Mouse (Mus musculus) liver, embryonic 14.5 days (tissue): ENCODE data around the gene Col4a1. TPM values are rescaled to one million over a fixed set of nuclear protein-coding genes. Genes with fewer than 3 reads are reported as not detected.

Experiments used
- ATAC-seq: fragments of 200-750 bp; cut with Nextera tagmentation; 2 replicates; pipeline ENCODE4 v1.8.0; 2017; ENCODE audit warnings: moderate number of reproducible peaks, mild to moderate bottlenecking, moderate library complexity; ENCODE audit not compliant: insufficient read depth
- DNase-seq, 3 experiments: peaks; one replicate each; pipeline ENCODE4 v3.0.0-alpha.2; 2012 to 2013; ENCODE audit warnings: low read depth in 3 of 3, low spot score in 3 of 3
- H3K27ac ChIP-seq: fragments of 300-500 bp; sonication (generic); 2 replicates; pipeline ENCODE4 v1.5.1; 2014; ENCODE audit warnings: moderate library complexity, mild to moderate bottlenecking, control low read depth, inconsistent platforms
- H3K27me3 ChIP-seq: fragments of 300-500 bp; sonication (generic); 2 replicates; pipeline ENCODE4 v1.6.1; 2014; ENCODE audit warnings: mild to moderate bottlenecking, low read length, moderate library complexity; ENCODE audit not compliant: control insufficient read depth, insufficient read depth
- H3K36me3 ChIP-seq: fragments of 300-500 bp; sonication (generic); replicated peaks from 2 replicates; pipeline ENCODE4 v1.6.1; 2014; ENCODE audit warnings: low read depth; ENCODE audit not compliant: control insufficient read depth, insufficient read depth
- H3K4me1 ChIP-seq, 2 experiments: fragments of 200-500 bp in 1 of 2; fragments of 300-500 bp in 1 of 2; sonication (generic) in 1 of 2; replicated peaks; 2 replicates each; pipeline ENCODE4 v1.6.1; 2012 to 2014; ENCODE audit warnings: antibody characterized with exemption in 1 of 2, inconsistent platforms in 1 of 2, low read length in 1 of 2; ENCODE audit not compliant: control insufficient read depth in 2 of 2, insufficient read depth in 2 of 2
- H3K4me2 ChIP-seq: fragments of 300-500 bp; sonication (generic); 2 replicates; pipeline ENCODE4 v1.6.1; 2014; ENCODE audit warnings: low read depth, mild to moderate bottlenecking, control low read depth, moderate library complexity
- H3K4me3 ChIP-seq, 2 experiments: fragments of 200-500 bp in 1 of 2; fragments of 300-500 bp in 1 of 2; sonication (generic) in 1 of 2; 2 replicates each; pipeline ENCODE4 v1.5.1; 2012 to 2014; ENCODE audit warnings: low read depth in 2 of 2, low read length in 2 of 2, mild to moderate bottlenecking in 2 of 2, control low read depth in 1 of 2, inconsistent platforms in 1 of 2, moderate library complexity in 1 of 2; ENCODE audit not compliant: insufficient read depth in 1 of 2
- H3K9ac ChIP-seq: fragments of 300-500 bp; sonication (generic); replicated peaks from 2 replicates; pipeline ENCODE4 v1.6.1; 2014; ENCODE audit warnings: mild to moderate bottlenecking, control low read depth, moderate library complexity
- H3K9me3 ChIP-seq: fragments of 300-500 bp; sonication (generic); 2 replicates; pipeline ENCODE4 v1.6.1; 2016; ENCODE audit warnings: low read length, mixed read lengths; ENCODE audit not compliant: control insufficient read depth
- CTCF ChIP-seq: IDR thresholded peaks from 2 replicates; pipeline ENCODE4 v1.5.1; 2016; ENCODE audit warnings: antibody characterized with exemption, low read depth, control low read depth
- EP300 ChIP-seq: IDR thresholded peaks from 2 replicates; pipeline ENCODE4 v1.6.1; 2016; ENCODE audit warnings: antibody characterized with exemption, low read depth
- WGBS: fragments of 180-500 bp; shearing (Covaris S2); extraction: QIAGEN DNeasy Blood & Tissue Kit; methylation state at CpG from one replicate; pipeline ENCODE4 v1.1.7; 2014; ENCODE audit not compliant: insufficient replicate concordance; 5-methylcytosine and 5-hydroxymethylcytosine counted together
- polyA plus RNA-seq, 2 experiments: library from polyadenylated mRNA; depleted of rRNA in 1 of 2; stranded (reverse) in 1 of 2; unstranded in 1 of 2; fragments of >200 nt; fragmentation: Nextera tagmentation in 1 of 2; extraction: Ambion mirVana in 1 of 2; gene quantifications; 2 replicates each; pipeline versions ENCODE4 v1.2.1 to v1.2.3; 2012 to 2014

The Col4a1 gene
- polyA plus RNA-seq, 2 experiments, result 13.5 to 16.3 TPM

- no peaks in the 10 kb centered on the region for H3K27me3 ChIP-seq
- DNase-seq (peak in 2 of 3 experiments; percentile 7 to 20), ATAC-seq (no peak)
- peaks cover 0 to 7% of the 10 kb centered on the region in 2 experiments; a peak in 2 of 4 replicates for H3K4me1 ChIP-seq
- no peak overlapping the region for H3K9ac ChIP-seq
- no peak overlapping the region for H3K27ac ChIP-seq
- TF ChIP-seq CTCF, result peak; percentile 92
- no peak for TF ChIP-seq EP300
- H3K36me3 ChIP-seq, result no peaks in the 10 kb centered on the region
- no peak overlapping the region for H3K4me3 ChIP-seq
- H3K4me2 ChIP-seq, result no peak overlapping the region
- H3K9me3 ChIP-seq, result no peaks in the 10 kb centered on the region
- WGBS, result 67% methylated on average over 1 of the region's 1 CpGs
These were observed 59.1 kb downstream of the Col4a1 start for GRCm38 (mm10) chr8:11253556-11253955.

GRCm38 (mm10) chr8:11253041-11253440 lies 59.6 kb downstream of the Col4a1 start:
- WGBS, result 62% methylated on average over 10 of the region's 10 CpGs

GRCm38 (mm10) chr8:11252235-11252774 lies 60.3 kb downstream of the Col4a1 start:
- H3K27me3 ChIP-seq, result no peaks in the 10 kb centered on the region
- peaks cover 0 to 7% of the 10 kb centered on the region in 2 experiments; a peak in 2 of 4 replicates for H3K4me1 ChIP-seq
- no peaks in the 10 kb centered on the region for H3K9me3 ChIP-seq
- no peak overlapping the region for H3K27ac ChIP-seq
- ATAC-seq, result no peak
- no peak overlapping the region for H3K9ac ChIP-seq
- 49% methylated on average over 7 of the region's 7 CpGs for WGBS
- no peaks in the 10 kb centered on the region for H3K36me3 ChIP-seq
- no peak overlapping the region for H3K4me2 ChIP-seq
- no peak for DNase-seq
- H3K4me3 ChIP-seq, result no peak overlapping the region
- TF ChIP-seq CTCF (no peak), EP300 (no peak)

More at GRCm38 (mm10) chr8:11253041-11253440, 59.6 kb downstream of the Col4a1 start:
- Histone ChIP-seq H3K4me2 (no peak overlapping the region), H3K4me3 (no peak overlapping the region), H3K9me3 (no peaks in the 10 kb centered on the region), H3K27ac (no peak overlapping the region), H3K4me1 (peaks cover 0 to 7% of the 10 kb centered on the region in 2 experiments; a peak in 2 of 4 replicates), H3K36me3 (no peaks in the 10 kb centered on the region), H3K9ac (no peak overlapping the region), H3K27me3 (no peaks in the 10 kb centered on the region)
- TF ChIP-seq EP300, result no peak
- no peak for TF ChIP-seq CTCF
- ATAC-seq, result no peak
- DNase-seq, result no peak

GRCm38 (mm10) chr8:11250149-11250548 lies 62.5 kb downstream of the Col4a1 start:
- H3K4me1 ChIP-seq, result peaks cover 0 to 7% of the 10 kb centered on the region in 2 experiments; a peak in 2 of 4 replicates
- no peaks in the 10 kb centered on the region for H3K9me3 ChIP-seq
- no peaks in the 10 kb centered on the region for H3K36me3 ChIP-seq
- H3K27ac ChIP-seq, result no peak overlapping the region
- H3K4me3 ChIP-seq, result no peak overlapping the region
- no peaks in the 10 kb centered on the region for H3K27me3 ChIP-seq
- 47% methylated on average over 8 of the region's 8 CpGs for WGBS
- DNase-seq, result no peak
- H3K4me2 ChIP-seq, result no peak overlapping the region
- no peak for ATAC-seq
- no peak overlapping the region for H3K9ac ChIP-seq
- TF ChIP-seq EP300 (no peak), CTCF (no peak)

GRCm38 (mm10) chr8:11249541-11250058 lies 63.0 kb downstream of the Col4a1 start:
- no peak for ATAC-seq
- no peaks in the 10 kb centered on the region for H3K36me3 ChIP-seq
- TF ChIP-seq CTCF (no peak), EP300 (no peak)
- peaks cover 0 to 7% of the 10 kb centered on the region in 2 experiments; a peak in 2 of 4 replicates for H3K4me1 ChIP-seq
- no peak for DNase-seq
- H3K4me2 ChIP-seq, result no peak overlapping the region
- 49% methylated on average over 7 of the region's 7 CpGs for whole genome bisulfite sequencing
- no peak overlapping the region for H3K4me3 ChIP-seq
- H3K9me3 ChIP-seq, result no peaks in the 10 kb centered on the region
- no peaks in the 10 kb centered on the region for H3K27me3 ChIP-seq
- H3K27ac ChIP-seq, result no peak overlapping the region
- no peak overlapping the region for H3K9ac ChIP-seq
